Mouse (Mus musculus): ENCODE results near the gene Cnpy3. TPM values are rescaled to one million over a fixed set of nuclear protein-coding genes. Genes with fewer than 3 reads are reported as not detected.
"Not testable (repeated sequence)": the region's sequence is repeated elsewhere in the genome, so short reads cannot be mapped to it uniquely, and the experiment has no call there.

Gene Cnpy3
- polyA plus RNA-seq (2011; ENCODE audit: insufficient read length, low read depth, missing spikeins), result 29.5 and 29.9 TPM in 2 replicates

- Histone ChIP-seq H3K4me1 (ENCODE audit: control insufficient read depth, insufficient read depth, low read length) (0 out of 2 replicates have a peak, but pooled peaks cover 5% of the 10 kb centered on the region), H3K27ac (ENCODE audit: insufficient read depth, low read length) (peak within 1 kb of the TSS; percentile 64), H3K4me3 (ENCODE audit: insufficient read depth, low read length) (peak within 1 kb of the TSS; percentile 78)
- TF ChIP-seq POLR2A (IDR thresholded peaks at IDR 0.05; ENCODE audit: low read depth, low read length) (peak; percentile 79), CTCF (IDR thresholded peaks at IDR 0.05; ENCODE audit: borderline replicate concordance, insufficient read depth, low read length) (no peak)
Measured at GRCm38 (mm10) chr17:46751794-46752556, at the start of gene Cnpy3. TSS of gene Cnpy3 (minus strand) at chr17:46752214.

DNA sequence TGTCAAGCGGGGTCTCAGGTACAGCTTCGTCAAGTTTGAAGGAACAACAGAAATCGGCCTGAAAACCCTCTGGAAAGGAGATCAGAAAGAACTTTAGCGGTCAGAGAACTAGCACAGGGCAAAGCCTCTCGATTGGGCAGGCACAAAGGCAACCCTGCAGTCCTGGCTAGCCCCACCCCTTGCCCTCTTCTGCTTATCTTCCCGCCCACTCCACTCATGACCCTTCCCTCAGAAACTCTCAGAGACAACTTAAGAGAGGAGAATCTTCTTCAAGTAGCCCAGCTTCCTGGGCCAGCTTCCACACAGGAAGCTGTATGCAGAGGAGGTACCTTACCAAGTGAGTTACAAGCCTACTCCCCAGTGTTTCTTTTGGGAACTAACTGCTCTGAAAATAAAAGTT lies 49.7 kb upstream of the Cnpy3 start:
- no peak overlapping the region for H3K27ac ChIP-seq (ENCODE audit: insufficient read depth, low read length)
- TF ChIP-seq POLR2A (IDR thresholded peaks at IDR 0.05; ENCODE audit: low read depth, low read length), result no peak
- no peak for TF ChIP-seq CTCF (IDR thresholded peaks at IDR 0.05; ENCODE audit: borderline replicate concordance, insufficient read depth, low read length)
- no peak overlapping the region for H3K4me3 ChIP-seq (ENCODE audit: insufficient read depth, low read length)
- H3K4me1 ChIP-seq (ENCODE audit: control insufficient read depth, insufficient read depth, low read length), result no peaks in the 10 kb centered on the region

GRCm38 (mm10) chr17:46799680-46800079 lies 47.7 kb upstream of the Cnpy3 start:
- H3K4me3 ChIP-seq (ENCODE audit: insufficient read depth, low read length), result no peak overlapping the region
- H3K4me1 ChIP-seq (ENCODE audit: control insufficient read depth, insufficient read depth, low read length), result no peaks in the 10 kb centered on the region
- TF ChIP-seq POLR2A (IDR thresholded peaks at IDR 0.05; ENCODE audit: low read depth, low read length) (no peak), CTCF (IDR thresholded peaks at IDR 0.05; ENCODE audit: borderline replicate concordance, insufficient read depth, low read length) (no peak)
- H3K27ac ChIP-seq (ENCODE audit: insufficient read depth, low read length), result no peak overlapping the region

DNA sequence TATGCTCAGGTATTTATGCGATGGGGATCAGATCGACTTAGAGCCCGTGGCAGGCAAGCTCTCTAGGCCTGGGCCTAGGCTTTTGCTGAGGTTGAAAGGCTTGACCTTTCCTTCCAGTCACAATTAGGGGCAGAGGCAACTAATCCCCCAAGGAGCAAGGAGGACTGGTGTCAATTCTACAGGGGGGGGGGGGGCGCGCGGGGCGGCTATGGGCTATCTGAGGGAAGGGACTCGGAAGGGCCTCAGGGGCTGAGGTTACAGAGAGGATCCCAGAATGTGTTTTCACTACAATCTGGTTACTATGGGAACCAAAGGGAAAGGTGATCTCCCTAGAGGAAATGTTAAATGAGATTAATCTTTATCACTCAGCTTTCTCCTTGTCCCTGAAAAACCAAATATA lies 45.4 kb upstream of the Cnpy3 start:
- H3K4me3 ChIP-seq (ENCODE audit: insufficient read depth, low read length), result no peak overlapping the region
- no peaks in the 10 kb centered on the region for H3K4me1 ChIP-seq (ENCODE audit: control insufficient read depth, insufficient read depth, low read length)
- no peak overlapping the region for H3K27ac ChIP-seq (ENCODE audit: insufficient read depth, low read length)
- no peak for TF ChIP-seq POLR2A (IDR thresholded peaks at IDR 0.05; ENCODE audit: low read depth, low read length)
- no peak for TF ChIP-seq CTCF (IDR thresholded peaks at IDR 0.05; ENCODE audit: borderline replicate concordance, insufficient read depth, low read length)

- Histone ChIP-seq H3K27ac (ENCODE audit: insufficient read depth, low read length) (no peak overlapping the region), H3K4me1 (ENCODE audit: control insufficient read depth, insufficient read depth, low read length) (no peaks in the 10 kb centered on the region), H3K4me3 (ENCODE audit: insufficient read depth, low read length) (no peak overlapping the region)
- TF ChIP-seq CTCF (IDR thresholded peaks at IDR 0.05; ENCODE audit: borderline replicate concordance, insufficient read depth, low read length), result no peak
- TF ChIP-seq POLR2A (IDR thresholded peaks at IDR 0.05; ENCODE audit: low read depth, low read length), result no peak
Measured at GRCm38 (mm10) chr17:46796743-46797142, 44.7 kb upstream of the Cnpy3 start.

GRCm38 (mm10) chr17:46792963-46793362 lies 40.9 kb upstream of the Cnpy3 start:
- H3K4me1 ChIP-seq (ENCODE audit: control insufficient read depth, insufficient read depth, low read length), result no peaks in the 10 kb centered on the region
- H3K27ac ChIP-seq (ENCODE audit: insufficient read depth, low read length), result no peak overlapping the region
- no peak for TF ChIP-seq CTCF (IDR thresholded peaks at IDR 0.05; ENCODE audit: borderline replicate concordance, insufficient read depth, low read length)
- TF ChIP-seq POLR2A (IDR thresholded peaks at IDR 0.05; ENCODE audit: low read depth, low read length), result no peak
- H3K4me3 ChIP-seq (ENCODE audit: insufficient read depth, low read length), result no peak overlapping the region

DNA sequence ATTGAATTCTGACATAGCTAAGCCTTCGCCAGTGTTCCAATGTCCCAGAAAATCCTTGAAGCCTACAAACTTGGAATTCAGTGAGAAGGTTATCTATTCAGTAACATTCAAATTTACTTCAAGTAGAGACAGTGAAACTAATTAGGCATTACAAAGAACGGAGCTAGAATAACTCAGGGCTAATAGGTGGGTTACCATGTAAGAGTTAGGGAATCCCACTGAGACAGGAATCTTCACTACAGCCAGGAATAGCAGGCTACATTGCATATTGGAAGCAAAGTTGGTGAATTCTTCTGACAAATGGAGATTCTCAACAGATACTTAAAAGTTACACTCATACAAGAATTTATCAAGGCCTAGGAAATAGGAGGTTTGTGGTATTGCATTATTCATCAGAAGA lies 36.0 kb upstream of the Cnpy3 start:
- H3K4me1 ChIP-seq (ENCODE audit: control insufficient read depth, insufficient read depth, low read length); H3K27ac ChIP-seq (ENCODE audit: insufficient read depth, low read length); H3K4me3 ChIP-seq (ENCODE audit: insufficient read depth, low read length): not testable (repeated sequence)

DNA sequence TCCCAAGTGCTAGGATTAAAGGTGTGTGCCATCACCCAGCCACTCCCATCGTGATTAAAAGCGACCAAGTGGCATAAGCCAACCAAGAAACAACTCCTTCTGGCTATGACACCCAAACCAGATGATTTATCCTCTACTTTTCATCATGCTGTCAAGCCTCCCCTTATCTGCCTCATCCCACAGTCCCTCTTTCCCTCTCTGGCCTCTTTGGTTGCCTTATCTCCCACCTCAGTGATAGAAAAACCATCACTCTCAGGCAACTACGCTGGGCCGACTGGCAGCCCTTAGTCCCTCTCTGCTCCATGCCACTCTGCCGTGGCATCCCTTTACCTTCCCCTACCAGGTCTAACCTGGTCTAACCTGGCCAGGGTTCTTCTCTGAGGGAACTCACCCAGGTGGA lies 34.9 kb upstream of the Cnpy3 start:
- H3K4me3 ChIP-seq (ENCODE audit: insufficient read depth, low read length), result no peak overlapping the region
- TF ChIP-seq CTCF (IDR thresholded peaks at IDR 0.05; ENCODE audit: borderline replicate concordance, insufficient read depth, low read length), result no peak
- TF ChIP-seq POLR2A (IDR thresholded peaks at IDR 0.05; ENCODE audit: low read depth, low read length), result no peak
- H3K4me1 ChIP-seq (ENCODE audit: control insufficient read depth, insufficient read depth, low read length), result no peaks in the 10 kb centered on the region
- no peak overlapping the region for H3K27ac ChIP-seq (ENCODE audit: insufficient read depth, low read length)

- no peaks in the 10 kb centered on the region for H3K4me1 ChIP-seq (ENCODE audit: control insufficient read depth, insufficient read depth, low read length)
- H3K4me3 ChIP-seq (ENCODE audit: insufficient read depth, low read length), result peak overlapping the region; percentile 61
- H3K27ac ChIP-seq (ENCODE audit: insufficient read depth, low read length), result 0 out of 2 replicates have a peak overlapping the region, but pooled peaks have one; percentile 2
- TF ChIP-seq CTCF (IDR thresholded peaks at IDR 0.05; ENCODE audit: borderline replicate concordance, insufficient read depth, low read length) (no peak), POLR2A (IDR thresholded peaks at IDR 0.05; ENCODE audit: low read depth, low read length) (no peak)
Measured at GRCm38 (mm10) chr17:46783222-46783565, 31.2 kb upstream of the Cnpy3 start.

DNA sequence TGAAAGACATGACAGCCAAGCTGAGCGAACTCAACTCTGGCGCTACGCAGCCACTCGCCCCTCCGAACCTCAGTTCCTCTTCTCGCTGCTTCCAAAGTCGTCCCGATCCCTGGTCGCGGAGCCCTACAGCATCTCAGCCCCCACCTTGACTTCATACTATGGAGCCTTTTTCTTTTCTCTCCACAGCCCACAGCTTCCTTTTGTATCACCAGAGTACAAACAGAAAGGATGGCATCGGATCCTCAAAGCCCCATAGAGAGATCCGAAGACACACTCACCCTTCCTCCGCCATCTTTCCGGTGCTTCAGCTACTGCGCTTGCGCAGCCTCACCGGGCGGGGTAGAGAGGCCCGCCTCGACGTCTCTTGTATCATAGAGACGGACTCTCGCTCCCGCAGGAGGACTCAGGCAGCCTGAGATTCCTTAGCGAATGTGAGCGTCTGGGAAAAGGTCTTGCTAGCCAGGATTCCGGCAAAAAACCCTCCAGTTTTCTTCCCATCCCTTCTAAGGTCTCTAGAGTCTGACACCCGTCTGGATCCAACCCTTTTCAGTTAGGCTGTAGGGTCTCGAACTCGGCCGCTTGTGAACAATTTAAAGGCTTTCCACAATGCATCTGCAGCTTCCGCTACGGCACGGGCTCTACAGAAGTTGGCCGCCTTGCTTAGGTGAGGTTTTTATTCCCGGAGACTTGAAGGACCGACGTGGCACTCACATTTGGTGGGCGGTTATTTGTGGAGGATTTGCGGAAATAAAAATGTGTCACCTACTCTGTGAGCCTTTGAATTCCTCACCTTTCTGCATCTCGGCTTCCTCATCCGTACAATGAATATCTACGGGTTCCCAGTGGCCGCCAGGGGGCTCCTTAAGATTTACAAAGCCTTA lies 30.6 kb upstream of the Cnpy3 start, which contains the start of gene Rpl7l1:
TSS of gene Rpl7l1 (minus strand) at position 332 of the 881 bp plus-strand sequence.
- peak within 1 kb of the TSS; percentile 85 for H3K27ac ChIP-seq (ENCODE audit: insufficient read depth, low read length)
- no peaks in the 10 kb centered on the region for H3K4me1 ChIP-seq (ENCODE audit: control insufficient read depth, insufficient read depth, low read length)
- peak within 1 kb of the TSS; percentile 81 for H3K4me3 ChIP-seq (ENCODE audit: insufficient read depth, low read length)
- TF ChIP-seq CTCF (IDR thresholded peaks at IDR 0.05; ENCODE audit: borderline replicate concordance, insufficient read depth, low read length) (no peak), POLR2A (IDR thresholded peaks at IDR 0.05; ENCODE audit: low read depth, low read length) (peak; percentile 94)

Measured in embryonic fibroblast, embryonic 13.5 days (primary cell).